Mouse (Mus musculus) embryonic stem cell, embryonic (primary cell): ENCODE results near the gene 4931400O07Rik.

Source experiments
- CTCF ChIA-PET, 4 experiments: fragments of 300-600 bp in 2 of 4; fragments of 350-600 bp in 2 of 4; sonication (Branson Sonifier 250); formaldehyde crosslinking; loops; one replicate each; lab custom pipeline; 2022; ENCODE audit warnings: inconsistent platforms in 2 of 4; lab: Charles Lee
- POLR2A ChIA-PET, 4 experiments: fragments of 300-600 bp in 2 of 4; fragments of 350-600 bp in 2 of 4; sonication (Branson Sonifier 250); formaldehyde crosslinking; loops; one replicate each; lab custom pipeline; 2022; ENCODE audit warnings: antibody characterized with exemption in 4 of 4, inconsistent platforms in 1 of 4; lab: Charles Lee

The 4931400O07Rik gene

GRCm38 (mm10) chrX:62467691-62468090 lies at the start of gene 4931400O07Rik:
Gene 4931400O07Rik, plus strand, starts transcription at chrX:62467991.
- POLR2A ChIA-PET, result no interaction called here
- CTCF ChIA-PET, result no interaction called here
